In the genomic region with DNA sequence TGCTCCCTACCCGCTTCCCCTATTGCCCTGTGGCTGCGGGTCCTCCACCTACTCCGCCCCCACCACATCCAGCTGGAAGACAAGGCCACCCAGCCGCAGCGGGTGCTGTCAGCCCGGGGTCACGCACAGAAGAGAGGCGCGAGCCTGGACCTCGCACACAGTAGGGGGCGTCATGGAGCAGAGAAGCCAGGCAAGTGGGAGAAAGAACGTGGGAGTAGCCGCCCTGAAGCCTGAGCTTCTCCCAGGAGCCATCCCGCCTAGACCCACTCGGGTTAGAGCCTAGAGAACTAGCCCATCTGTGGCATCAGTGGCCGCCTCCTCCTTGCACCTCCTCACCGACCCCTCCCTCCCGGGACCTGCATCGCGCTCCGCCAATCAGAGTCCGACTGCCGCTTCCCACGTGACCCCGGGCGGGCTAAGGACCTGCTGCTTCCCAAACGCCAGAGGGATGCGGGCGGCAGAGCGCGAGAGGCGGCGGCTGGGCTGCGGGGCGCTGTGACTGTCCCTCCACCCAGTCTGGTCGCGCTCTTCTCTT, we compare ENCODE assay signal across 7 mouse cellular contexts. TPM values are rescaled to one million over a fixed set of nuclear protein-coding genes. Genes with fewer than 3 reads are reported as not detected.
DNase-seq lines count a peak whose midpoint lies in the region; ATAC-seq and TF ChIP-seq lines count a peak whose summit lies in the region.

No protein-coding gene starts in this region.

- DNase-seq in brain, embryonic 14.5 days (ENCODE audit: low read depth), result peak; percentile 98

- peak overlapping the region; percentile 96 for H3K4me2 ChIP-seq in heart, embryonic 11.5 days
- H3K4me2 ChIP-seq in kidney, embryonic 14.5 days (replicated peaks; ENCODE audit: low read depth, low read length), result peak overlapping the region; percentile 99
- H3K4me2 ChIP-seq in limb, embryonic 12.5 days, result peak overlapping the region; percentile 100
- peak overlapping the region; percentile 90 for H3K4me2 ChIP-seq in midbrain, embryonic 13.5 days (replicated peaks)
- H3K4me2 ChIP-seq in stomach, embryonic 14.5 days (replicated peaks; ENCODE audit: low read depth, low read length), result peak overlapping the region; percentile 99

- H3K9me3 ChIP-seq in heart, embryonic 11.5 days (replicated peaks; ENCODE audit: control insufficient read depth, low read length), result no peaks in the 10 kb centered on the region
- no peaks in the 10 kb centered on the region for H3K9me3 ChIP-seq in kidney, embryonic 14.5 days (ENCODE audit: control insufficient read depth, low read length)
- H3K9me3 ChIP-seq in limb, embryonic 12.5 days, result no peaks in the 10 kb centered on the region
- H3K9me3 ChIP-seq in midbrain, embryonic 13.5 days, result no peaks in the 10 kb centered on the region
- no peaks in the 10 kb centered on the region for H3K9me3 ChIP-seq in stomach, embryonic 14.5 days (ENCODE audit: control insufficient read depth, low read depth, low read length)

- peaks cover 24% of the 10 kb centered on the region for H3K27me3 ChIP-seq in heart, embryonic 11.5 days (ENCODE audit: control insufficient read depth, insufficient read depth, low read length)
- H3K27me3 ChIP-seq in kidney, embryonic 14.5 days (ENCODE audit: control insufficient read depth, insufficient read depth, low read length), result peaks cover 43% of the 10 kb centered on the region
- H3K27me3 ChIP-seq in limb, embryonic 12.5 days, result peaks cover 45% of the 10 kb centered on the region
- H3K27me3 ChIP-seq in midbrain, embryonic 13.5 days, result no peaks in the 10 kb centered on the region
- H3K27me3 ChIP-seq in stomach, embryonic 14.5 days (ENCODE audit: control insufficient read depth, insufficient read depth, low read length), result peaks cover 13% of the 10 kb centered on the region; the same call in 1 of the 2 replicates

- H3K4me1 ChIP-seq in heart, embryonic 11.5 days (ENCODE audit: control insufficient read depth, insufficient read depth, low read length), result peaks cover 9% of the 10 kb centered on the region; the same call in 1 of the 2 replicates
- H3K4me1 ChIP-seq in kidney, embryonic 14.5 days (ENCODE audit: control insufficient read depth, insufficient read depth, low read length), result 0 out of 2 replicates have a peak, but pooled peaks cover 4% of the 10 kb centered on the region
- H3K4me1 ChIP-seq in limb, embryonic 12.5 days (replicated peaks), result peaks cover 20% of the 10 kb centered on the region; the same call in 1 of the 2 replicates
- peaks cover 24% of the 10 kb centered on the region for H3K4me1 ChIP-seq in midbrain, embryonic 13.5 days (replicated peaks)
- 0 out of 2 replicates have a peak, but pooled peaks cover 3% of the 10 kb centered on the region for H3K4me1 ChIP-seq in stomach, embryonic 14.5 days (ENCODE audit: control insufficient read depth, insufficient read depth, low read length)

- TF ChIP-seq CTCF in brain, embryonic 14.5 days (IDR thresholded peaks at IDR 0.05; ENCODE audit: borderline replicate concordance, extremely low read depth, insufficient read depth, insufficient read length), result peak; percentile 44; the same call in 1 of the 2 replicates

- no peaks in the 10 kb centered on the region for H3K36me3 ChIP-seq in heart, embryonic 11.5 days (ENCODE audit: control insufficient read depth, insufficient read depth, low read length)
- H3K36me3 ChIP-seq in kidney, embryonic 14.5 days (ENCODE audit: control insufficient read depth, insufficient read depth, low read length), result no peaks in the 10 kb centered on the region
- no peaks in the 10 kb centered on the region for H3K36me3 ChIP-seq in limb, embryonic 12.5 days
- no peaks in the 10 kb centered on the region for H3K36me3 ChIP-seq in midbrain, embryonic 13.5 days
- no peaks in the 10 kb centered on the region for H3K36me3 ChIP-seq in stomach, embryonic 14.5 days (ENCODE audit: control insufficient read depth, insufficient read depth, low read length)

- H3K27ac ChIP-seq in heart, embryonic 11.5 days (ENCODE audit: low read depth, low read length), result no peak overlapping the region
- no peak overlapping the region for H3K27ac ChIP-seq in kidney, embryonic 14.5 days (ENCODE audit: low read depth, low read length)
- H3K27ac ChIP-seq in limb, embryonic 12.5 days, result no peak overlapping the region
- H3K27ac ChIP-seq in midbrain, embryonic 13.5 days, result peak overlapping the region; percentile 94
- H3K27ac ChIP-seq in stomach, embryonic 14.5 days (ENCODE audit: low read length), result 0 out of 2 replicates have a peak overlapping the region, but pooled peaks have one; percentile 16

- no peak overlapping the region for H3K9ac ChIP-seq in heart, embryonic 11.5 days (ENCODE audit: low read depth, low read length)
- H3K9ac ChIP-seq in kidney, embryonic 14.5 days (ENCODE audit: low read depth, low read length), result peak overlapping the region; percentile 51
- peak overlapping the region; percentile 45 for H3K9ac ChIP-seq in limb, embryonic 12.5 days (replicated peaks)
- peak overlapping the region; percentile 81 for H3K9ac ChIP-seq in midbrain, embryonic 13.5 days (replicated peaks)
- no peak overlapping the region; the same call in 1 of the 2 replicates for H3K9ac ChIP-seq in stomach, embryonic 14.5 days (replicated peaks; ENCODE audit: low read depth, low read length)

- peak overlapping the region; percentile 51 for H3K4me3 ChIP-seq in heart, embryonic 11.5 days (ENCODE audit: low read depth, low read length)
- peak overlapping the region; percentile 61 for H3K4me3 ChIP-seq in kidney, embryonic 14.5 days (ENCODE audit: low read length)
- H3K4me3 ChIP-seq in limb, embryonic 12.5 days (replicated peaks), result peak overlapping the region; percentile 60
- H3K4me3 ChIP-seq in midbrain, embryonic 13.5 days (replicated peaks), result peak overlapping the region; percentile 80
- peak overlapping the region; percentile 63 for H3K4me3 ChIP-seq in stomach, embryonic 14.5 days (ENCODE audit: low read depth, low read length)

- TF ChIP-seq POLR2A in brain, embryonic 14.5 days (IDR thresholded peaks at IDR 0.05; ENCODE audit: borderline replicate concordance, extremely low read depth, insufficient read depth, insufficient read length, poor library complexity, severe bottlenecking), result peak; percentile 89; the same call in 1 of the 2 replicates

- under 1% methylated on average over 37 of the region's 37 CpGs for WGBS in heart, embryonic 11.5 days (ENCODE audit: insufficient replicate concordance)
- WGBS in kidney, embryonic 14.5 days, result 0% methylated on average over 29 of the region's 37 CpGs
- WGBS in limb, embryonic 12.5 days, result 1% methylated on average over 37 of the region's 37 CpGs
- WGBS in midbrain, embryonic 13.5 days, result under 1% methylated on average over 36 of the region's 37 CpGs
- WGBS in stomach, embryonic 14.5 days, result under 1% methylated on average over 37 of the region's 37 CpGs

- 0 out of 2 replicates have a peak, but pooled peaks have one; percentile 6 for ATAC-seq in erythroid progenitor cell, adult 5-6 weeks (replicated peaks; ENCODE audit: low FRiP score, poor library complexity, severe bottlenecking)
- peak; percentile 92 for ATAC-seq in heart, embryonic 11.5 days (replicated peaks; ENCODE audit: insufficient number of reproducible peaks, low FRiP score, low TSS enrichment)
- peak; percentile 97 for ATAC-seq in kidney, embryonic 14.5 days (ENCODE audit: low FRiP score, low TSS enrichment)
- ATAC-seq in limb, embryonic 12.5 days (ENCODE audit: insufficient number of reproducible peaks, insufficient read depth, low FRiP score, low TSS enrichment, low read depth), result peak; percentile 96
- ATAC-seq in midbrain, embryonic 13.5 days, result peak; percentile 97
- peak; percentile 96 for ATAC-seq in stomach, embryonic 14.5 days (ENCODE audit: insufficient number of reproducible peaks, insufficient read depth, low FRiP score, low read depth)

RNA-seq across cellular contexts. Expression of gene Tmeff2, which starts 26.7 kb away (rescaled TPM):
- 28.5 and 35.3 TPM in 2 replicates for polyA plus RNA-seq in brain, embryonic 14.5 days (2012; rRNA removed)
- not detected in 2 replicates for total RNA-seq in erythroid progenitor cell, adult 5-6 weeks (2015; ENCODE audit: low replicate concordance)
- total RNA-seq in erythroid progenitor cell, adult 5-6 weeks (2017; ENCODE audit: low replicate concordance), result not detected in 2 replicates
- polyA plus RNA-seq in heart, embryonic 11.5 days (2014; fragmentation: Nextera tagmentation; extraction: Ambion mirVana), result 1.7 and 2.2 TPM in 2 replicates
- polyA plus RNA-seq in kidney, embryonic 14.5 days (2014; fragmentation: Nextera tagmentation; extraction: Ambion mirVana), result 2.6 and 3.2 TPM in 2 replicates
- 6.4 and 8.1 TPM in 2 replicates for polyA plus RNA-seq in limb, embryonic 12.5 days (2016; fragmentation: Nextera tagmentation; extraction: Ambion mirVana)
- polyA plus RNA-seq in midbrain, embryonic 13.5 days (2015; fragmentation: Nextera tagmentation; extraction: Ambion mirVana), result 41.2 TPM in 2 replicates
- polyA plus RNA-seq in stomach, embryonic 14.5 days (2014; fragmentation: Nextera tagmentation; extraction: Ambion mirVana), result 11.7 and 12.3 TPM in 2 replicates

Comparison
In these comparisons a context has a peak if more than half of its experiments do, and no peak if none do; other contexts are left out.
1. ATAC-seq: peak in every context shown above with its lines; median percentile 97 in kidney, embryonic 14.5 days; 97 in midbrain, embryonic 13.5 days; 96 in limb, embryonic 12.5 days; 96 in stomach, embryonic 14.5 days; 92 in heart, embryonic 11.5 days; 6 in erythroid progenitor cell, adult 5-6 weeks.
2. H3K27ac ChIP-seq: peak in midbrain, embryonic 13.5 days (single experiment) and stomach, embryonic 14.5 days (single experiment); none in heart, embryonic 11.5 days (single experiment), kidney, embryonic 14.5 days (single experiment) and limb, embryonic 12.5 days (single experiment).
3. H3K9ac ChIP-seq: peak in kidney, embryonic 14.5 days (single experiment), limb, embryonic 12.5 days (single experiment) and midbrain, embryonic 13.5 days (single experiment); none in heart, embryonic 11.5 days (single experiment) and stomach, embryonic 14.5 days (single experiment).
4. Peak in every context shown above with its lines, with median percentiles within 50 percentile points of each other: H3K4me2 ChIP-seq and H3K4me3 ChIP-seq.